Mouse (Mus musculus): ENCODE measurements around the gene Mpo. TPM values are rescaled to one million over a fixed set of nuclear protein-coding genes. Genes with fewer than 3 reads are reported as not detected.

Gene Mpo
- total RNA-seq, 1 experiment from 2014 or later = not detected

- no peak for ATAC-seq (ENCODE audit: extremely low read depth, insufficient number of reproducible peaks, low FRiP score, poor library complexity, severe bottlenecking)
These were observed 14.0 kb upstream of the Mpo start for GRCm38 (mm10) chr11:87779392-87779791.

- no peak for ATAC-seq (ENCODE audit: extremely low read depth, insufficient number of reproducible peaks, low FRiP score, poor library complexity, severe bottlenecking)
These were observed 13.3 kb upstream of the Mpo start for GRCm38 (mm10) chr11:87780130-87780529.

DNA sequence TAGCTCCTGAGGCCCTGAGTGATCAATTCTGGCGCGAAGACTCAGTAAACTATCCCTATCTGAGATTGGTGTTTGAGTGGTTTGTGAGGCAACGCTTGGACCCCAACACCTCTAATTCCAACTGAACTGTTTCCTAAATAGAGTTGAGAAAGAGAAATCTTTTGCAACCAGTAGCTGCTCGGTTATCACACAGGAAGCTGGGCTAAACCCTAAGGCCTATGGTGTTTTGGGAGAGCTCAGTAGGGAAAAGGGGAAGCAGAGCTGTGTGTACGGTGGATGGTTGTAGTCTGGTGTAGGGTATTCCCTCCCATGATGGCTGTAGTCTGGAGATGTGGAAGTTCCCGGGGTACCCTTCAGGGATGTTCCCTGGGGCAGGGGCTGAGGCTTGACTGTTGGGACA lies 3.3 kb upstream of the Mpo start:
- ATAC-seq (ENCODE audit: extremely low read depth, insufficient number of reproducible peaks, low FRiP score, poor library complexity, severe bottlenecking) = no peak

DNA sequence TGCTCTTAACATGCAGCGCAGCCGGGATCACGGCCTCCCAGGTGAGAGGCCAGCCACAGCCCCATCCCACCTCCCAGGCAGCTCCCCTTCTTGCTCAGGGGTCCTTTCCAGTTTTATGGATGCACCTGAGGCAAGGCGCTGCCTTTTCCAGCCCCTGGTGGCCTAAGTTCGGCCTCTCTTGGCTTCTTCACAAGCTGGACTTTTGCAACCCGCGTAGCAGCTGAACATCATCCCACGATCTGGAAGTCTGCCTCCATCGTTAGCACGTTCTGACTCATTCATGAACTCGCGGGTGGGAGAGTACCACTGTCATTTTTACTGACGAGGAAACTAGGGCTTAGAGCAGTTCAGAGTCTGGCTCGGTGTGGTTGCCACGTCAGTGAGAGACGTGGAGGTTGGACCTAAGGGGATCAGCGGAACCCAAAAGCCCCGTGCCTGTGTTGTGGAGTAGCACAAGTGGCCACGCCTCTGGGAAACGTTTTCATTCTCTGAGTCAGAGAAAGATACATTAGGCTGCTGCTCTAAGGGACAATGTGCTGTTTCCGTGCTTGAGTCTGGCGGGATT lies 8.4 kb downstream of the Mpo start:
- ATAC-seq (ENCODE audit: extremely low read depth, insufficient number of reproducible peaks, low FRiP score, poor library complexity, severe bottlenecking) = no peak

DNA sequence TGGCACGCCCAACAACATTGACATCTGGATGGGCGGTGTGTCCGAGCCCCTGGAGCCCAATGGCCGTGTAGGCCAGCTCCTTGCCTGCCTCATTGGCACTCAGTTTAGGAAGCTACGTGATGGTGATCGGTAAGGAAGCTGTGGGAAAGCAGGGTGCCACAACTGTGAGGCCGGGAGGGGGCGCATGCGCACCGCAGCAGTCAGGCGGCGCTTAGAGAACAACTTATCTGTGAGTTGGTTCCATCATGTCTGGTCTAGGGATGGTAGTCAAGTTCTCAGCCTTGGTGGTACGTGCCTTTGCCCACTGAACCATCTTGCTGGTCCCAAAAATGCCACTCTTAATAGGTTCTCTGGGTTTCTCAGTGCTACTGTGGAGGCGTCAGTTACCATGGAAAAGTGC lies 9.2 kb downstream of the Mpo start:
- ATAC-seq (ENCODE audit: extremely low read depth, insufficient number of reproducible peaks, low FRiP score, poor library complexity, severe bottlenecking) = 0 out of 2 replicates have a peak, but pooled peaks have one; percentile 18

DNA sequence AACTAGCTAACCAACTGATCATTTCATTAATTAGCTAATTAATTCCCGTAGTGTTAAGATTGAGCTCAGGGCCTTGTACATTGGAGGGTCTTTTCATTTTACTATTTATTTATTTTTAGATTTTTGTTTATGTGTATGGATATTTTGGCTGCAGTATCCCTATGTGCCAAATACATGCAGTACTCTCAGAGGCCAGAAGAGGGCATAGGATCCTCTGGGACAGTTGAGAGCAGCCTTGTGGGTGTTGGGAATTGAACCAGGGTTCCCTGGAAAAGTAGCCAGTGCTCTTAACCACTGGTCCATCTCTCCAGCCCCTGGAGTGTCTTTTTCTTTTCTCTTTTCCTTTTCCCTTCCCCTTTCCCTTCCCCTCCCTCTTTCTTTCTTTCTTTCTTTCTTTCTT lies 12.1 kb downstream of the Mpo start:
- ATAC-seq (ENCODE audit: extremely low read depth, insufficient number of reproducible peaks, low FRiP score, poor library complexity, severe bottlenecking) = no peak

GRCm38 (mm10) chr11:87807433-87807832 lies 14.1 kb downstream of the Mpo start:
- ATAC-seq (ENCODE audit: extremely low read depth, insufficient number of reproducible peaks, low FRiP score, poor library complexity, severe bottlenecking) = no peak

GRCm38 (mm10) chr11:87808236-87808635 lies 14.9 kb downstream of the Mpo start:
- 0 out of 2 replicates have a peak, but pooled peaks have one; percentile 23 for ATAC-seq (ENCODE audit: extremely low read depth, insufficient number of reproducible peaks, low FRiP score, poor library complexity, severe bottlenecking)

DNA sequence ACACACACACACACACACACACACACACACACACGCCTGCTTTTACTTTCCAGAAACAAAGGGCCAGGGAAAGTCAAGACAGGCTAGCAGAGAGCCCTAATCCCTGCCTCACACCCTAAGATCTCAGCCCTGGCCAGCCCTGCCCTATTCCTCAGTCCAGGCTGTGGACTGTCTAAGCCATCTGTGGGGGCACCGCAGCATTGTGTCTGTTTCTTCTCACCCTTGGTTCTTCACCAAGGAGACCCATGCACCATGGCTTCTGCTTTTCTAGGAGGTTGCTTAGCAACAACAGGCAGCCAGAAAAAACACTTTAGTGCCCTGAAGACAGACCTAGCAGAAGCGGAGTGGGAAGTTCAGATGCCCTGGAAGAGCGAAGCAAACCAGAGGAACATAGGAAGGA lies 18.0 kb downstream of the Mpo start:
- ATAC-seq (ENCODE audit: extremely low read depth, insufficient number of reproducible peaks, low FRiP score, poor library complexity, severe bottlenecking) = no peak

GRCm38 (mm10) chr11:87814831-87815230 lies 21.4 kb downstream of the Mpo start:
- no peak for ATAC-seq (ENCODE audit: extremely low read depth, insufficient number of reproducible peaks, low FRiP score, poor library complexity, severe bottlenecking)

DNA sequence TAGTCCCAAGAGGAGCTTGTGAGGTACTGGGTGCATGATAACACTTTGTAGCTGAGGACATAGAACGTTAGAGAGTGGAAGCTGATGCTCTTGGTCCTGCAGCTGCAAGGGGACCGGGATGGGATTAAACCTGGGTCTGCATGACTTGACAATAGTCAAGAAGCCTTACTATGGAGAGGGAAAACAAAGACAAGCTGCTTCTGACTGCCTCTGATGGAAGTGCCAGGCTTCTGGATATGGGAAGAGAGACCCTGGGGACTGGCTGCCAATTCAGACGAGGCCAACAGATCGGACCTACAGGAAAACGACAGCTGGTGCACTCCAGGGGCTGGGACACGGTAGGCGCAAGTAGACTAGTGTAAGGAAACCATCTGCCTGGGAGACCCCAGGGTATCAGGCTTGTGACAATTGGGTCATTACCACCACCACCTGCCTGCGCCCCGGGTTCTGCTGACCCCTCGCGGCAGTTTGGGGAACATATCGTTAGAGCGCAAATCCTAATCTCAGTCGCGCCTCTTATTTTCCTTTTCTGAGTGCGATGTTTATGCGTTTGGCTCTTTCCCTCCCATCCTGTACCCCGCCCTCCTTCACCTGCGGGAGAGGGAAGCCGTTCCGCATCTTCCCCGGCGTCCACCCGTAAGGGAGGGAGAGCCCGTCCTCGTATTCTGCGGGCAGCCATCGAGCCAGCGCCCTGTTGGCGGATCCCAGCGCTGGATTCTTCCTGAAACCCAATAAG lies 23.5 kb downstream of the Mpo start:
- ATAC-seq (ENCODE audit: extremely low read depth, insufficient number of reproducible peaks, low FRiP score, poor library complexity, severe bottlenecking) = peak; percentile 35; the same call in 1 of the 2 replicates

GRCm38 (mm10) chr11:87817443-87817773 lies 24.0 kb downstream of the Mpo start:
- ATAC-seq (ENCODE audit: extremely low read depth, insufficient number of reproducible peaks, low FRiP score, poor library complexity, severe bottlenecking) = no peak

GRCm38 (mm10) chr11:87821502-87821901 lies 28.1 kb downstream of the Mpo start:
- ATAC-seq (ENCODE audit: extremely low read depth, insufficient number of reproducible peaks, low FRiP score, poor library complexity, severe bottlenecking) = no peak

GRCm38 (mm10) chr11:87828239-87828900 lies 35.0 kb downstream of the Mpo start, which contains the start of gene Lpo:
Lpo (minus strand) TSS chr11:87828289.
- no peak for ATAC-seq (ENCODE audit: extremely low read depth, insufficient number of reproducible peaks, low FRiP score, poor library complexity, severe bottlenecking)

DNA sequence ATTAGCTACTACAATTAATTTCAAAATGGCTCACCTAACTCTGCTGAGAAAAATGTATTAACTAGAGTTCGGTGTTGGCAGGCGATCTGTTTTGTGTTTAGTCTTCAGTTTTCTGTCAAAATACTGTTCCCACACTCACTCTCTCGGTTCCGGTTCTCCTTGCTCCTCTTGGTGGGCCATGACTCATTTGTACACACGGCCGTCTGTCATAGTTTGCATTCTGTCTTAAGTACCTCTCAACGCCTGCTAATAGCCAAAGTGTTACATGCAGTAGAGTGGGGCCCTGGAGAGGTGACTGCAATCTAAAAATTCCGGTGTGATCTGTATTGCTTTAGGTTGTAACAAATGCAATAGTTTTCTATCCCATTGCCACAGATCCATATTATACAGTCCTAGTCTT lies 47.3 kb downstream of the Mpo start:
- no peak for ATAC-seq (ENCODE audit: extremely low read depth, insufficient number of reproducible peaks, low FRiP score, poor library complexity, severe bottlenecking)

DNA sequence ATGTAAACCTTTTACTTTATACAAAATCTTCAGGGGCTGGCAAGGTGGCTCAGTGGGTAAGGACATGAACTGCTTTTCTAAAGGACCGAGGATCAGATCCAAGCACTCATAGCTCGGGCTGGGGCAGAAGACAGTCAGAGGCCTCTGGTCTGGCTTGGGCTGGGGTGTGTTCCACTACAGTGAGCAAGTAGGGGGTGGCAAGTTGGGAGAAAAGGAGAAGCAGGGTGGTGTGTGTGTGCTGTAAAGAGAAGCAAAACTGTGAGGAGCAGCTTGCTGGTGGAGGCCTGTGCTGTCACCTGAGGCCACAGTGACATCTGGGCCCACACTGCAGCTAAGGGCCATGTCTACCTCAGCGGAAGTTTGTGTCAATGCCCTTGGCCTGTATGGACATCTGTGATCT lies 48.1 kb downstream of the Mpo start:
- ATAC-seq (ENCODE audit: extremely low read depth, insufficient number of reproducible peaks, low FRiP score, poor library complexity, severe bottlenecking) = no peak

DNA sequence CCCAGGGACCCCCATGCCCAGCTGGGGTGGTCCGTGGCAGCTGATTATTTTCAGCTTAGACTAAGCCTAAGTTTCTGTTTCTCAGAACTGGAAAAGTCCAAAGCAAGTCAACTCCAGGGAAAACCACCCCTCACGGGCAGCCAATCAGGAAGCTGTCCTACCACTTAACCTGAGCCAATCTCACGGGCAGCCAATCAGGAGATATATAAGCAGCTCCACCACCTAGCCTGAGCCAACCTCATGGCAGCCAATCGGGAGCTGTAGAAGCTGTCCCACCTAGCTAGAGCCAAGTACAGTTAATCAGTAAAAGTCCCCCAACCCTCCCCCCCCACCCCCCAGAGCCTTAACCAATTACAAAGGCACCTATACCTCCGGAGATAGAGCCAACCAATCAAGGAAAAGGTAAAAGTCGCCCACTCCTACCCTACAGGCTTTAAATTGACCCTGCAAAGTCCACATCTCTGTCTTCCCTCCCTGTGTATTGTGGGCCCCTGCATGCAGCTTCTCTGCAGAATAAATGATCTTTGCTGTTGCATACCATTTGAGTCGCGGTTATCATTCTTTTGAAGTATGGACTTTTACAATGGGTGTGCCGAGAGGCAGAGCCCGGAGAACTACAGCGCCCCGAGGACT lies 53.7 kb downstream of the Mpo start:
- no peak for ATAC-seq (ENCODE audit: extremely low read depth, insufficient number of reproducible peaks, low FRiP score, poor library complexity, severe bottlenecking)

DNA sequence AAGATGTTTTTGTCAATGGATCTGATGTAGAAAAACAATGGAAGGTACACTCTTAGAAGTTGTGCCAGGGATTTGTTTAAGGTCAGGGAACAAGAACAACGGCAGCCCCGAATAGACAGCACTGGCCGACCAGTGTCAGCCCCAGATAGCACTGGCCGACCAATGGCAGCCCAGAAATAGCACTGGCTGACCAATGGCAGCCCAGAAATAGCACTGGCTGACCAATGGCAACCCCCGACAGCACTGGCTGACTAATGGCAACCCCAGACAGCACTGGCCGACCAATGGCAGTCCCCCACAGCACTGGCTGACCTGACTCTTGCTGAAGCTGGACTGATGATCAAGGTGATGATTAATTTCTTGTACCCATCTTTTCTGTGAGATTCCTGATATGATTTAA lies 54.5 kb downstream of the Mpo start:
- no peak for ATAC-seq (ENCODE audit: extremely low read depth, insufficient number of reproducible peaks, low FRiP score, poor library complexity, severe bottlenecking)

GRCm38 (mm10) chr11:87852690-87853596 lies 59.6 kb downstream of the Mpo start, which contains the start of gene Mks1:
Mks1 (plus strand) TSS chr11:87853215.
- peak; percentile 84 for ATAC-seq (ENCODE audit: extremely low read depth, insufficient number of reproducible peaks, low FRiP score, poor library complexity, severe bottlenecking)
